Mouse (Mus musculus): ENCODE data around the gene Stk4. TPM values are rescaled to one million over a fixed set of nuclear protein-coding genes. Genes with fewer than 3 reads are reported as not detected.

Gene Stk4
- total and polyA plus RNA-seq, 3 experiments, result 51.4 to 77.5 (median 64.4) TPM

DNA sequence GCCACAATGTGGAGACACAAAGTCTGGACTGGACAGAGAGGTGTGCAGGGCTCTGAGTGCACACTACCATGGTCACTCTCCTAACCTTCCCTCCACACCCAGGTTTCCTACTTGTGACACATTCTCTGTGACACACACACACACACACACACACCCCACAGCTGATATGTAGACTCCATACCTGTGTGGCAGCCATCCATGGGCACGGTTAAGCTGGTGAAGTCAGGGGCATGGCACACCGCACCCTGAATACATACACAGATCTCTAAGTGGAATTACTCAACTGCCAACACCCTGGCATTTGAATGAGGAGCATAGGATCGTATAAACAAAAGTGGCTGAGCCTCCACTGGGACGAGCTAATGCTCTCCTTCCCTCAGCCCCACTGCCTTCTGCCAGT lies 110.6 kb downstream of the Stk4 start:
- Histone ChIP-seq H3K9me3 (replicated peaks; ENCODE audit: low read length) (no peaks in the 10 kb centered on the region), H3K27ac (ENCODE audit: insufficient read depth, low read depth) (no peak overlapping the region), H3K4me1 (ENCODE audit: control insufficient read depth in 1 of 2, insufficient read depth in 2 of 2) (peaks cover 6 to 23% of the 10 kb centered on the region in 2 experiments), H3K27me3 (replicated peaks) (no peaks in the 10 kb centered on the region), H3K4me2 (ENCODE audit: insufficient read depth, low read depth, poor library complexity, severe bottlenecking) (no peak overlapping the region), H3K36me3 (replicated peaks in 1 of 2; ENCODE audit: control insufficient read depth in 1 of 2, insufficient read depth in 1 of 2, low read length in 1 of 2) (peaks cover 0 to 2% of the 10 kb centered on the region in 2 experiments), H3K9ac (ENCODE audit: insufficient read depth, low read depth) (no peak overlapping the region), H3K79me2 (replicated peaks; ENCODE audit: control insufficient read depth, extremely low read depth, insufficient read depth, poor library complexity, severe bottlenecking) (no peaks in the 10 kb centered on the region), H3K4me3 (replicated peaks in 1 of 3; ENCODE audit: low read depth in 2 of 3, low read length in 2 of 3, poor library complexity in 1 of 3) (no peak overlapping the region)
- dilution Hi-C loops (cut with MboI; ENCODE audit: extremely low pct_ligation_motif_present, extremely low pct_unique_long_range_greater_than_20kb, low sequenced_read_pairs) (no loop called here), in situ Hi-C loops (cut with MboI; ENCODE audit: low pct_ligation_motif_present, low pct_unique_long_range_greater_than_20kb, low sequenced_read_pairs) (no loop called here)
- TF ChIP-seq GABPA (IDR thresholded peaks at IDR 0.05; ENCODE audit: insufficient replicate concordance, low read depth, low read length), result no peak
- TF ChIP-seq KAT2A (IDR thresholded peaks at IDR 0.05; ENCODE audit: insufficient replicate concordance, low read length), result no peak
- TF ChIP-seq POLR2AphosphoS2 (IDR thresholded peaks at IDR 0.05; ENCODE audit: low read depth, low read length), result no peak
- TF ChIP-seq ZKSCAN1 (IDR thresholded peaks at IDR 0.05; ENCODE audit: borderline replicate concordance, low read depth, low read length), result no peak
- TF ChIP-seq MAZ (IDR thresholded peaks at IDR 0.05; ENCODE audit: low read depth, low read length), result no peak
- DNase-seq (ENCODE audit: extremely low read depth), result no peak

DNA sequence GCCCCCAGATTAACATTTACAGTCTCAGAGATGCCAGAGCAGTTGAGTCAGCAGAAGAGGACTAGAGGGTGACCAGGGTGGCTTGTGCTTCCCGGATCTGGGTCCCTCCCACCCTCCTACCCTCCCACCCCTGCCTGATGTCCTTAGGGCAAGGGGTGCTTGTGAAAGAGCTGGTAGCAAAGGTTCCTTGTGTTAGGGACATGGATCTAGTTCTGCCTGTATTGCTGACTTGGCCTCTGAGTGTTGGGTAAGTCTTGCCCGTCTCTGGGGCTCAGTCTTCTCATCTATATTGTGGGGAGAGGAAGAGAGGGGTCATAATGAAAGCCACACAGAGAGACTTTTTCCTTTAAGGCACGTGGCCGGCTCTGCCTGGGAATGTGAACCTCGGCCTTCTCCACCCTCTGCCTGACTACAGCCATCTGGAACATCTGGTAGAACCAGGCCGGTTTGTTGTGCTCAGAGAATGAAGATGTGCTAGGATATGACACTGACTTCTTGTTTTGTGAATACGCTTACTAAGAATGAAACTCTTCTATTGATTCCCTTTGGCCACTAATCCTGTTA lies 112.7 kb downstream of the Stk4 start, which contains the start of gene Wfdc5:
Wfdc5 (minus strand) TSS at position 51 of the 564 bp plus-strand sequence.
- Histone ChIP-seq H3K27ac (ENCODE audit: insufficient read depth, low read depth) (no peak within 1 kb of the TSS), H3K79me2 (replicated peaks; ENCODE audit: control insufficient read depth, extremely low read depth, insufficient read depth, poor library complexity, severe bottlenecking) (no peaks in the 10 kb centered on the region), H3K36me3 (replicated peaks in 1 of 2; ENCODE audit: control insufficient read depth in 1 of 2, insufficient read depth in 1 of 2, low read length in 1 of 2) (peaks cover 0 to 2% of the 10 kb centered on the region in 2 experiments), H3K9me3 (replicated peaks; ENCODE audit: low read length) (no peaks in the 10 kb centered on the region), H3K4me1 (ENCODE audit: control insufficient read depth in 1 of 2, insufficient read depth in 2 of 2) (peaks cover 6 to 26% of the 10 kb centered on the region in 2 experiments), H3K4me3 (replicated peaks in 1 of 3; ENCODE audit: low read depth in 2 of 3, low read length in 2 of 3, poor library complexity in 1 of 3) (no peak within 1 kb of the TSS), H3K27me3 (replicated peaks) (no peaks in the 10 kb centered on the region), H3K9ac (ENCODE audit: insufficient read depth, low read depth) (no peak within 1 kb of the TSS), H3K4me2 (ENCODE audit: insufficient read depth, low read depth, poor library complexity, severe bottlenecking) (no peak within 1 kb of the TSS)
- dilution Hi-C loops (cut with MboI; ENCODE audit: extremely low pct_ligation_motif_present, extremely low pct_unique_long_range_greater_than_20kb, low sequenced_read_pairs), result no loop called here
- DNase-seq (ENCODE audit: extremely low read depth), result no peak
- no peak for TF ChIP-seq HCFC1 (IDR thresholded peaks at IDR 0.05; ENCODE audit: low read depth, low read length)
- TF ChIP-seq E2F4 (IDR thresholded peaks at IDR 0.05; ENCODE audit: insufficient replicate concordance, low read depth, low read length), result no peak
- peak; percentile 21; the same call in 1 of the 2 replicates for TF ChIP-seq IRF4 (IDR thresholded peaks at IDR 0.05; ENCODE audit: low read depth, low read length)
- TF ChIP-seq CHD1 (IDR thresholded peaks at IDR 0.05; ENCODE audit: low read depth, low read length), result no peak
- TF ChIP-seq ZMIZ1 (IDR thresholded peaks at IDR 0.05; ENCODE audit: low read depth, low read length), result no peak
- TF ChIP-seq MAX (IDR thresholded peaks at IDR 0.05; ENCODE audit: low read length), result no peak
- peak; percentile 47 for TF ChIP-seq BHLHE40 (IDR thresholded peaks at IDR 0.05; ENCODE audit: low read depth, low read length)
- no peak for TF ChIP-seq PAX5 (IDR thresholded peaks at IDR 0.05; ENCODE audit: low read length)
- TF ChIP-seq NELFE (IDR thresholded peaks at IDR 0.05; ENCODE audit: low read depth, low read length), result no peak
- TF ChIP-seq JUN (IDR thresholded peaks at IDR 0.05; ENCODE audit: insufficient read depth, low read depth, low read length), result no peak
- no peak for TF ChIP-seq USF2 (conservative IDR thresholded peaks at IDR 0.05; ENCODE audit: low read depth, low read length)
- in situ Hi-C loops (cut with MboI; ENCODE audit: low pct_ligation_motif_present, low pct_unique_long_range_greater_than_20kb, low sequenced_read_pairs), result no loop called here
